Mouse (Mus musculus) ES-E14 (cell line): Measurements from ENCODE around the gene Cdc34b.

ENCODE experiments used
- HCFC1 ChIP-seq: IDR thresholded peaks from 2 replicates; pipeline ENCODE4 v1.6.1; 2012; ENCODE audit warnings: low read length, inconsistent platforms, borderline replicate concordance; ENCODE audit not compliant: insufficient read depth
- MAFK ChIP-seq: IDR thresholded peaks from 2 replicates; pipeline ENCODE4 v1.6.1; 2014; ENCODE audit warnings: mild to moderate bottlenecking, low read depth, low read length, inconsistent platforms; ENCODE audit not compliant: insufficient read depth
- ZNF384 ChIP-seq: IDR thresholded peaks from 2 replicates; pipeline ENCODE4 v1.6.1; 2012; ENCODE audit warnings: low read depth, low read length, inconsistent platforms

DNA sequence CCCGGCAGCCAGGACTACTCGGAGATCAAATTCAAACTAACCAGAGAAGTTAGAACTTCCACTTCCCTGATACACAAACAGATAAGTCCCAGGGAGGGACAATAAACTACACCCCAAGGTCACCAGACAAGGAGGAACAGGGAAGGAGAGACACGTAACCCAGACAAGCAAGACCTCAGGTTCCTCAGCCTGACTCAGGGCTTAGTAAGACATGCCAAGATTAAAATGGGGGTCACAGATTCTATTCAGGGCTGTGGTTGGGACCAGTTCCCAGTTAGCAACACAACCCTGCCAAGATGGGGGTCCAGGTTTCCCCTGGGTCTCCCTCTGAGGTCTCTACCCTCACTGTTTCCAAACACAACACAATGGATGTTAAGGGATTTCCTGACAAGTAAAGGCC lies 18.8 kb downstream of the Cdc34b start:
- TF ChIP-seq MAFK (no peak), HCFC1 (no peak), ZNF384 (no peak)
